Mouse (Mus musculus): ENCODE measurements around the gene Rab11fip5. TPM values are rescaled to one million over a fixed set of nuclear protein-coding genes. Genes with fewer than 3 reads are reported as not detected.

Gene Rab11fip5
- total RNA-seq, 2 experiments from 2014 or later, result 5.2 to 5.8 TPM

- ATAC-seq (ENCODE audit: poor library complexity, severe bottlenecking), result peak; percentile 92
These were observed 290 bp upstream of the Rab11fip5 start for GRCm38 (mm10) chr6:85374734-85375114.

DNA sequence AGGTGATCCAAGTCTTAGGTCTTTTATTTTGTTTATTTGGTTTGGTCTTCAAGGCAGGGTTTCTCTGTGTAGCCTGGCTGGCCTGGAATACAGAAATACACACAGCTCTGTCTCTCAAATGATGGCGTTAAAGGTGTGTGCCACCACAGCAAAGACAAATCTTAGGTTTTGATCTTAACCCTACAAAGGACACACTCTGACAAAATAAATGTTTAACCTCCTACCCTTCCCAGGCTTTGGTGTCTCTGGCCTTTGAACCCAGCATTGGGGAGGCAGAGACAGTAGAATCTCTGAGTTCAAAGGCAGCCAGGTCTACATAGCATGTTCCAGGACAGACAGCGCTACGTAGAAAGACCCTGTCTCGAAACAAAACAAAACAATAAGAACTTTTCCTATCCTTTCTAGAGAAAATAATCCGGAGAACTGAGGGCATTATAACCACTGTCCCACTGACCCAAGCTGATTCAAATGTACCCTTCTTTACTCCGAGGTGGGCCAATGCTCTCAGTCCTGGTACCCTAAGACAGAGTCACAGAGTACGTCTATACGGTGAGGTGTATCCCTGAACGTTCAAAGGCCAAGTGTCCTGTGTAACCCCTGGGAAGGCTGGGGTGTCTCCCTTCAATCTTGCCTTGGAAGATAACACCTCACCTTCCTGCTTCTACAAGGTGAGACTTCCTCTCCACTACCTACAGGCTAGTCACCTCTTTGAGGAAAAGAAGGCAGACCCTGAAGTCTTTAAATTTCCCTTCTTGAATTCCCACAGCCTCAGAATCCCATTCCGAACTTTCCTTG lies 1.2 kb downstream of the Rab11fip5 start:
- no peak for ATAC-seq (ENCODE audit: poor library complexity, severe bottlenecking)

DNA sequence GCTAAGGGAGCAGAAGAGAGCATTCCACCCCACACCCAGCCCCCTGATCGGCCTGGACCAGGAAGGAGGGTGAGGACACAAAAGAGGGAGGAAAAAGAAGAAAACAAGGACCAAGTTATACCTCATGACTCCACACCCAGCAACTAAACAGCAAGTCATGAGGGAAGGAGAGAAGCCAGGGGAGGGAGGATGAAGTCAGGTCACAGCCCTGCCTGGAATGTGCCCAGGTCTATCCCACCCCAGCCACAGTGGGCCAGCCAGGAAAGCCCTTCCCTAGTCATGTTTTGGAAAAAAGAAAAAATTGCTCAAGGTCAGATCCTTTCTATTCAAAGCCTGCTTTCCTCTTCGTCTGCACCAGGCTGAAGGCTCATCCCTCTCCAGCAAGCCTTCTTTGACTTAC lies 1.9 kb downstream of the Rab11fip5 start:
- no peak for ATAC-seq (ENCODE audit: poor library complexity, severe bottlenecking)

- no peak for ATAC-seq (ENCODE audit: poor library complexity, severe bottlenecking)
These were observed 2.5 kb downstream of the Rab11fip5 start for GRCm38 (mm10) chr6:85371859-85372405.

DNA sequence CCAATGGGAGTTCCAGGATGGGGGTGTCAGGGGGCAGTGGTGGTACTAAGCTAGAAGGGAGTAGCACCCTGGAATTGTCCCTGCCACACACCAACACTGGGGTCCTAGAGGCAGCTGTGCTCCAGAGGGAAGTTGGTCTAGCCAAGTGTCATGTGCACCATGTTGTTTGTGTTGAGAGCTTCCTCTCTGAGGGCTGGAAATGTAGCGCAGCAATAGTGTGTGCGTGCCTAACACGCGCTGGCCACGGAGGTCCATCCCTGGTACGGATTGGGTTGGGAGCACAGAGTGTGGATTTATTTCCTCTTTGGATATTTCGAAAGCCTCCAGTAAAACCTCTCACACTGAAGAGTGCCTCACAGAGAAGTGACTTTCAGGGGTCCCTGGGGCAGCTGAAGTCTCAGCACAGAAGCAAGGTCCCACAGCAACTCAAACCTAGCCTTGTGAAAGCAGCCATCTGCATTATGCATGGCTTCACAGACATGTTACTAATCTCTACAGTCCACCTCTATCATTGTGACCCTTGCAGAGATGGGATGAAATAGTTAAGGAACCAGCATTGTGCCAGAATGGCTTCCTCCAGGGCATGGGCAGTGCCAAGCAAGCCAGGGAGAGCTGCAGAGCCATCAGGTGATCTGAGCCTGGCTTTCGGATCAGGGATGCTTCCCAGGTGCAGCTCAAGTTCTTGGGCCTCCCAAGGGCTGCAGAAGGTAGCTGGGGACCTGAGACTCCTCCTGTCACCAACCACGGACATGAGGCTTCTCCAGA lies 3.6 kb downstream of the Rab11fip5 start:
- no peak for ATAC-seq (ENCODE audit: poor library complexity, severe bottlenecking)

- ATAC-seq (ENCODE audit: poor library complexity, severe bottlenecking), result no peak
These were observed 4.4 kb downstream of the Rab11fip5 start for GRCm38 (mm10) chr6:85370041-85370440.

DNA sequence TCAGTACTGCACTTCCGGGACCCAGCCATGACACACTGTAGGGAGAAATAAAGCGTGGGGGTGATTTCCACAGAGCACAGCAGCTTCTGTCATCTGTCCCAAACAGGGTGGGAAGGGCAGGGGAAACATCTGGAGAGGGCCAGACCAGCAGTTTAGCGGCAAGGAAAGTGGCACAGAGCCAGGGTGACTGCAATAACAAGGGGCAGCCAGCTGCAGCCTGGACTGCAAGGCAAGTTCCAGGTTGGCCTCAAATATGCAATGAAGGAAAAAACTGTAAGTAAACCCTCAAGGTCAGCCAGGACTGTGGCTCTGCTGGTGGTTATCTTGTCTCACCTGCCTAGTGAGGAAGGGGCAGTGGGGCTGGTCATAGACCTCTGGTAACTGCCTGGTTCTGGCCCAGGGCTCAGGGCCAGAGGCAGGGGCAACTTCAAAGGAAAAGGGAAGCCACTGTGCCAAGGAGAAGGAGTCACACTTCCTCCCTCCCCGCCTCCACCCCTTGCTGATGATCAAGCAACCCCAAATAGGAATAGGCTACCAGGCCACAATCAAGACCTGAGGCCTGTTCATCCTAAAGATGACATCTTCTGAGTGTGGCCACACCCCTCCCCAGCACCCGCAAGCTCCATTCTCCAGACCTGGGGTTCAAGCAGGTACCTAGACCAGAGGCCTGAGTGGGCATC lies 5.1 kb downstream of the Rab11fip5 start:
- peak; percentile 80 for ATAC-seq (ENCODE audit: poor library complexity, severe bottlenecking)

- ATAC-seq (ENCODE audit: poor library complexity, severe bottlenecking), result no peak
These were observed 5.7 kb downstream of the Rab11fip5 start for GRCm38 (mm10) chr6:85368722-85369121.

DNA sequence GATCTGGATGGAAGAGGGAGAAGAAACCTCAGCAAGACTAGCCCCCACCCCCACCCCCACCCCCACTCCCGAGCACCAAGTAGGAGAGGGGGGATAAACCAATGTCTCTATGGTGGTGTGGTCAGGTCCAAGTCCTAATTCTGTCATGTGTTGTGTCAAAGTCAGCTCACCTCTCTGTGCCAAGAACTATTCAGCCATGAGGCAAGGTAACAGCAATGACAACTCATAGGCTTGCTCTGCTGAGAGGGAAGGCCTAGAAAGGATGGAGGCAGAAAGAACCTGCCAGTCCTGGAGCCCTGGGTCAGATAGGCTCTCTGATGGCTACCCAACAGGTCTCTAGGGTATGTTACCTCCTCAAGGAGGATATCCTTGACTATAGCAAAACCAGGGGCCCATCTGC lies 6.3 kb downstream of the Rab11fip5 start:
- ATAC-seq (ENCODE audit: poor library complexity, severe bottlenecking), result no peak

GRCm38 (mm10) chr6:85366387-85366786 lies 8.0 kb downstream of the Rab11fip5 start:
- ATAC-seq (ENCODE audit: poor library complexity, severe bottlenecking), result no peak

DNA sequence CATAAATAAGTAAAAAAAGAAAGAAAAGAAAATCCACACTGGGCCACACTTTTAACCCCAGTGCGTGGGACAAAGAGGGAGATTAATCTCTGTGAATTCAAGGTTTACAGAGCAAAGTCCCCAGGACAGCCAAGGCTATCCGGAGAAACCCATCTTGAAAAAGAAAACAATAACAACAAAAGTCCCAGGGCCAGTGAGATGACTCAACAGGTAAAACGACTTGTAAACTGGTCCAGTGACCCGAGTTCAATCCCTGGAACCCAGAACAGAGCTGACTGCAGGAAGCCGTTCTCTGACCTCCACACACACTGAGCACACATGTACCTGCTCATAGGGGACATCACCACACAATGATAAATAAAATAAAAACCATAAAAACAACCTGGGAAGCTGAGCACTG lies 10.0 kb downstream of the Rab11fip5 start:
- ATAC-seq (ENCODE audit: poor library complexity, severe bottlenecking), result no peak

DNA sequence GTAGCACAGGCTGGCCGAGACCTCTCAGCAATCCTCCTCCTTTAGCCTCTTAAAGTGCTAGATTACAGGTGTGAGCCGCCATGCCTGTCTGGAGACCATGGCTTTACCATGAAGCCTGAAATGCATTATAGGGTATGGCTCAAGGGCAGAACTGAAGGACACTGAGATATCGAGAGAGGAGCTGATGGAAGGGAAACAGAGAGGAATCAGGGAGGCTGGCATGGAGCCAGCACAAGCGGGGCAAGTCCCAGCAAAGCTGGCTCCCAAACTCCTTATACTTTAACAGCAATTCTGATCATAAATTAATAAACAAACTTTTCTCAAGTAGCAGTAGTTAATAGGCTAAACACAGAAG lies 10.6 kb downstream of the Rab11fip5 start:
- ATAC-seq (ENCODE audit: poor library complexity, severe bottlenecking), result no peak

GRCm38 (mm10) chr6:85363231-85363905 lies 11.1 kb downstream of the Rab11fip5 start:
- ATAC-seq (ENCODE audit: poor library complexity, severe bottlenecking), result no peak

DNA sequence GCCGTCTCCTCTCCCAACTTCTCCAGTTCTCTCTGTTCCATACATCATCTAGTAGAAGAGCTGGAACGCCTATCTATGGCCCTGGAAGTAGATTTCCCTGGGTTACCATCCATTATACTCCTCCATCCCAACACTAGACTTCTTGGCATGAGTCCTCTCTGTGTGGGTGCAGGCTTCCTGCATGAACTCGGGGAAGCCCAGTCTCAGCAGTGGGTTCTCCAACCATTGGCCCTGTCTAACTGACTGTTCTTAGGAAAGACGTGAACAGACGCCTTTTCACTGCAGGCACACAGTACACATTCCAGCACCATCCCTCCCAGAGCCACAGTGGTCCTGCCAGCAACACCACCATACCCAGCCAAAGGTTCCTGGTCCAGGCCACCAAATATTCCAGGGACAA lies 11.8 kb downstream of the Rab11fip5 start:
- ATAC-seq (ENCODE audit: poor library complexity, severe bottlenecking), result no peak

DNA sequence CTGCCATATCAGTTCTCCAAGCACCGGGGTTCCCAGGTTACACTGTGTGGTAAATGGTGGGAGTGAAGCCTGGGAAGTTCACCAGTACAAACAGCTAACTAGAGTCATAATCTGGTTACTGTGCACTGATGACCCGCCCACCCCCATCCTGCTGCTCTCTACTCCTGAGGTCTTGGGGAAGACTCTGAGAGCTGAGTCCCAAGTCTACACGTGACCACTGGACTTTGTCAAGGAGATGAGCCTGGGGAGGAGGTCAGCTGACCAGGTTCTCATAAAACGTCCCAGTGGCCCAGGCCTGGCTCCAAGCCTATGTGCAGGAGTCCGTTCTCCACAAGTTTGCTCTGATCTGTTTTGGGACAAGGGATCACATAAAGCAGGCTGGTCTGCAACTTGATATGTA lies 14.1 kb downstream of the Rab11fip5 start:
- ATAC-seq (ENCODE audit: poor library complexity, severe bottlenecking), result no peak

DNA sequence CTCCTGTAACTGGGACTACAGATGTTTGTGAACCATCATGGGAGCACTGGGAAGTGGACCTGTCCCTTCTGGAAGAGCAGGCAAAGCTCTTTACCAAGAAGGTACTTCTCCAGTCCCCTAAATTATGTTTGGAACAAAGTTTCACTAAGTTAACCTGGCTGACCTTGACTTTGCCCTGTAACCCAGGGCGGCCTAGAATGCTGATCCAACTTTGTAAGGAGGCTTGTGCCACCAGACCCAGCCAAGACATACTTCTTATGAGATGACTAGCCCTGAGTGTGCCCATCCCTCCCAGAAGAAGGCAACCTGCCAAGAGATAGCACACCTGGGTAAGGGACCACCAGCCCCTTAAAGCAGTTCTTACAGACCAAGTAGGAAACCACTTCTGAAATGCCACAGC lies 15.6 kb downstream of the Rab11fip5 start:
- no peak for ATAC-seq (ENCODE audit: poor library complexity, severe bottlenecking)

DNA sequence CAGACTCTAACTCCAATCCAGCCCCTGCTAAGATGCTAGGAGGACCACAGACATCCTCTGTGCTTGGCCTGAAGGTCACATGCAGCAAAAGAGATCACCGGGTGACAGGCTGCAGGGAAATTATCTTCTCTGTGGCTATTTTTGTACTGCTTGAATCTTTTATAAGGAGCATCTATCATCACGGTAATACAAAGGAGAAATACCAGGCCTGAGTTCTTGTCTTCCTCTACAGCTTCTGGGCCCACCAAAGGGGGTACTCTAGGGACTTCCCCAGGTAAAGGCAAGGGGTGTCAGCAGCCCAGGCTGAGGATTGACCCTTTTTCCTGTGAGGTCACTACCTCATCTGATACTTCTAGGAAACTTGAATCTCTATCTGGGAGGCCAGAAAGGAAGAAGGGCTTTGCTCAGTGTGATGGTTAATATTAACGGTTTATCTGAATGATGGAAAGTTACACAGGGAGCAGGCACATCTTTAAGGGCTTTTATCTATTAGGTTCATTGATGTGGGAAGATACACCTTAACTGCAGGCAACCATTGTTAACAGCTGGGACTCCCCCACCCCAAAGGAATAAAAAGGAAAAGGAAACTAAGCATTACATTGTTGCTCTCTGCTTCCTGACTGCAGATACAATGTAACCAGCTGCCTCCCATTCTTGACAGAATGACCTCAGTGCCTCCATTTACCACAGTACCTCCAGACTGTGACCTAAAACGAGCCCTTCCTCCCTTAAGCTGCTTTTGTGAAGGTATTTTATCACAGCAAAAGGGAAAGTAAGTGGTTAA lies 17.6 kb downstream of the Rab11fip5 start:
- ATAC-seq (ENCODE audit: poor library complexity, severe bottlenecking), result no peak

DNA sequence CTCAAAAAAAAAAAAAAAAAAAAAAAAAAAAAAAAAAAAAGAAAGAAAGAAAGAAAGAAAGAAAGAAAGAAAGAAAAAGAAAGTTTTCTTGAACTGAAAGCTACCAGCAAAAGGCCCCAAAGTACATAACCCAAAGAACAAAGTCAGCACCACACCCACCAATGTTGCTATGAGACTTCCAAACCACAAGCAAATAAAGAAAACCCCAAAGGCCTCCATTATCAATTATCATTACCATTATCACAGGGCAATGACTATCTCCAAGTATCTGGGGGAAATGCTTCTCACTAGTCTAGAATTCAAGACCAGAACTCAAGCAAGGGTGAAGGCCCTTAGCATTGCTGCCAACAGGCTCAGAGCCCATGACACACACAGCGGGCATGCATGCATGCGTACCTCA lies 18.7 kb downstream of the Rab11fip5 start:
- no peak for ATAC-seq (ENCODE audit: poor library complexity, severe bottlenecking)

- ATAC-seq (ENCODE audit: poor library complexity, severe bottlenecking), result no peak
These were observed 19.7 kb downstream of the Rab11fip5 start for GRCm38 (mm10) chr6:85354709-85355108.

DNA sequence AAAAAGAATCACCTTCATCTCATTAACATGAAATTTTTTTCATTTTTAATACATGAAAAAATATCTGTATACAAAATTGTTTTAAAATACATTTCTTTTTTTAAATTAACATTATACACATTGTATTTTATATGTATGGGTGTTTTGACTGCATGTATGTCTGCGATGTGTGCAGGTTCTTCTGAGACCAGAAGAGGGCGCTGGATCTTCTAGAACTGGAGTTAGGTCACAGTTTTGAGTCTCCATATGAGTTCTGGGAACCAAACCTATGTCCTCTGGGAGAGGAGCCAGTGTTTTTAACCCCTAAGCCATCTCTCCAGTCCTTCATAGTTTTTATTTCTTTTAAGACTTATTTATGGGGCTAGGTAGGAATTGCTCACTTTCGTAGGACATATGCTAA lies 20.7 kb downstream of the Rab11fip5 start:
- no peak for ATAC-seq (ENCODE audit: poor library complexity, severe bottlenecking)

Measured in megakaryocyte, adult 5-6 weeks (primary cell).